Mouse (Mus musculus) gastrocnemius, adult 18-20 months (tissue): ENCODE measurements at regions not wholly inside any gene's neighbourhood (a gene's known extent, or its start where the extent isn't known, plus 50 kb on each side); places are given as distances from the start of the nearest gene placed in this dataset.

ENCODE experiments used
- DNase-seq: peaks from one replicate; pipeline ENCODE4 v3.0.0; 2021; ENCODE audit warnings: low spot score

DNA sequence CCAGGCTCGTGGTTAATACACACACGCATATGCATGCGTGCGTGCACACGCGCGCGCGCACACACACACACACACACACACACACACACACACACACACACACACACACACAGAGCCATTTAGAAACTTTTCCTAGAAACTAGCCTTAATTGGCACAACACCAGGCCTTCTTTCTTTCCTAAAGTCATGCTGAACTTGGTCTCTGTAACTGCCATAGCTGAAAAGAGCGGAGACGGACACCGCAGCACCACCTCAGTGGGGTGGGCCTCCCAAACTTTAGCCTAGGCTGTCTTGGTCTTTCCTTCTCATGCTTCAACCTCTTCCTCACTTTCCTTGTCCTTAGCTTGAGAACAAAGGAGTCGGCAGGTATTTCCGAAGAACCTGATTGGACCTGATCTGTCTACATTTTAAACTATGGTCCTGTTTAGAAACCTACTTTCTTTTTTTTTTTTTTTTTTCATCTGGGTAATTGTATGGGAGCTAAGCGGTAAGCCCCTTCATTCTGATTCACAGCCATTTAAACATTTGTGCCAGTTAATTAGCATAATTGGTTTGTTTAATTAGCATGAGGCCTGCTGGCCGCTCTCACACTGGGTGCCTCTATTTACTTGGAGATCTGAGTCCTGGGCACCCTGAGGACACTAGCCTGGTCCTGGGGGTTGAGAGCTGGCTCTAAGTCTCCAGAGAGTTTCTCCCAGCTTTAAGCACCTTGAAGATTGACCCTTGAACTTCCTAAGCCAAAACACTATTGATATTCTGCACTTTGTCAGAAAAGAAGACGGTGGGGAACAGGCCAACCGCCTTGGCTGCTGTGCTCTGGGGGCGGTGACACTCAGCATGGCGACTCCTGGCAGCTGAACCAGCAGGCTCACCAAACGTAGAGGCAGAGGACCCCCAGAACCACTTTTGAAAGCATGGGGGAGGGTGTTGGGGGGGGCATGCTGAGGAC is 269.7 kb upstream of the Irx3 start:
- no peak for DNase-seq

DNA sequence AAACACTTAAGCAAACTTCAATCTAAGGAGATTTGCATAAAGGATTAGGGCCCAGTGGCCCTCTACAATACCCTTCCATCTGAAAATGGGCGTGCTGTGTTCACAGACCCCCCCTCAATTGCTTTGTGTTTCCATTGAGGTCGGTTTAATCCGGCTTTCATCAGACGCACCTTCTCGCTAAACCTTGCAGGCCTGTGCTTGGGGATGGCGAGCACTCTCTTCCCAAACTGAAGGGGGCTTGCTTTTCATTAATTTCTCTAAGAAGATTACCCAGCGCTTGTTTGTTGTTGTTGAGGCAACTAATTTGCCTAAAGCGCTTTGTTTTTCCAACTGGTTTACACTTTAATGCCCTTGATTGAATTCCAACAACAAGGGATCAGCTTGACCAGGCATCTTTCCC is 268.8 kb upstream of the Irx3 start:
- no peak for DNase-seq

DNA sequence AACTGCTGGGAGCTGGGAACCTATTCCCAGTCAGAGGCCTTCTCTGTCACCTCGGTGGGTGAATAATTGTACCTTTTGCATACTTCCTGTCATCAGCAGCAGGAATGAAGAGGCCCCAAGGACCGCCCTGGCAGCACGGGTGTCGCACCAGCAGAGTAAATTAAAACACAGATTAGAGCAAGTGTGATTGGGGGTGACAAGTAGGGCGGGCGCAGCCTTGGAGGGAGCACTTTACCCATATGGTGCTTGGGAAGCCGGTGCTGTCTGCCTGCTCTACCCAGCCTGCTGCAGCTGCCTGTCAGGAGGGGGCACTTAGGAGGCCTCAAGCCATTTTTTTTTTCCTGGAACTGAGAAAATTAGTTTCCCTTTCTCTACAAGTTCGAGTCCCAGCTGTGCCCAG is 264.6 kb upstream of the Irx3 start:
- no peak for DNase-seq

DNA sequence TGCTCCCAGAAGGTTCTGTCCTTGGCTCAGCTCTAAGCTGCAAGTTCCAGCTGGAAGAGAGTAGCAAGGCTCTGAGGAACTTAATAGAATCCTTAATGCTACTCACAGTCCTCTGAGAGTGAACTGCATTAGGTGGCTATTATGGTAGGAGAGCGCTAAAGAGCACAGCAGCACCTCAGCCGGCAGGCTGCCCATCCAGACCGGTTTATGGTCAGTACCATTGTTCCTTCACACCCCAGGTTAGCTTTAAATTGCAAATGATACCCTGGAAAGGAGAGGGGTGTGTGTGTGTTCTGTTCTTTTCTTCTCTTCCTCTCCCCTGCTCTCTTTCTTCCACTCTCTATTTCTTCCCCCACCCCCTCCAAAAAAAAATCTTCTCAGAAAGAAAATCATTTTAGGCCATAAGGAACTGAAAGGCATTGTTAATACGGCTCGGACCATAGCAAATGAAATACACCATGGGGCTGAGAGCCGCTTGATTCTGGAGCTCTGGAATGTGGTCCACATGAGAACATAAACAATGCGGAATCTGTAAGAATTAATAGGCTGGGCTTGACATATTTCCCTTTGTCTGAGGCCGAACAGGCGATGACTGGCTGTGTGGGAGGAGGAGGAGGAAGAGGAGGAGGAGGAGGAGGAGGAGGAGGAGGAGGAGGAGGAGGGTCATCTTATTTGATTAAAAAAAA is 263.8 kb upstream of the Irx3 start:
- no peak for DNase-seq

DNA sequence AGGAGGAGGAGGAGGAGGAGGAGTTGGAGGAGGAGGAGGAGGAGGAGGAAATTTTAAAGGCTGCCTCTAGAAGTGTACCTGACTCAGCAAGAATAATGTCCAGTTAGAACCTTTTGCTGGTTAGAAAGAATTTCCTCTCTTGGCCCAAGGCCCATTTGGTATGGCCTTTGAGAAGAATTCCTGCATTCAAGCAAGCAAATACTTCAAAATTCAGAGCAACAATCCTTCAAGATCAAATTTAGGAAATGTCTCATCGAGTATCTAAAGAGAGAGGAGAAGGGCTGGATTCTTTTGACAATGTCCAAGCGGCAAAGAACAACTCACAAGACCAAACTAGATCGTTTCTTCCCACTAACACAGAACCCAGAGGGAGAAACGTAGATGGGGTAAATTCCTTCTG is 263.1 kb upstream of the Irx3 start:
- DNase-seq, result no peak

DNA sequence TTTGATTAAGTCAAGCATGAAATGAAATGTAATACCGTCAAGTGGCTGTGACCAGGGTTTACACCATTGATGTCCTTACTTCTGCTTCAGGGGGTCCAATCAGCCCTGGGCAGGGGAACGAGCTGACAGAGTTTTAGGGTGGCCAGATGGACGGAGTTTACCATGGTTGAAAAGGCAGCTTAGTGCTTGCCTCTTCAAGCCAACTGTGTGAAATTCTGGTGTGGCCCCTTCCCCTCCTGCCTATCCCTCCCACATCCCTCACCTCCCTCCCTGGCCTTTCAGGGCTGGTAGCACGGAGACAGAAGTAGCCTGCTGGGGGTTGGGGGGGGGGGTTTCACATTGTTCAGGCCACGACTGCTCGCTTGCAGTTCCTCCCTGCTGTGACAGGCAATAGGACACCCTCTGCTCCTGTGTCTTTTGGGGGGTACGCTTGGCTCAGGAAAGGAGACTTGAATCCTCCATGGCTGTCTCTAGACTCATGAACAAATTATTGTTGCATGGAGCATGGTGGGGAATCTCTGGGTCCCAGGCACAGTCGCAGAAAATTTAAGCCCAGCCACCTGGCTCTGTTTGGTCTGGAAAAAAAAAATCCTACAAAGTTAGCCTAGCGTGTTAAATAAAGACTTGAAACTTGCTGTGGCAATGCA is 262.4 kb upstream of the Irx3 start:
- no peak for DNase-seq

DNA sequence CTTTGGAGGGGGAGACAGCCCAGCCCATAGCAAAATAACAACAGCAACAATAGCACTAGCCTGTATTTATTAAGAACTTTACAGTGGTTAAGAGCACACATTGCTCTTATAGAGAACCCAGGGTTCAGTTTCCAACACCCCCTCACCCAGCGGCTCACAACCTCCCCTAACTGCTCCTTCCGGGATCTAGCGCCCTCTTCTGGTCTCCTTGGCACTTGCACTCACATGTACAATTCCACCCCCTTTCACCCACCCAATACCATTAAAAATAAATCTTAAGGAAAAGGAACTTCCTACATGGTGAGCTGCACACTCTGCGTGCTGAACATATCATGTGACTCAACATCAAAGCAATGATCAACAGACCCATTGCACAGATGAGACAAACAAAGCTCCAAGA is 261.5 kb upstream of the Irx3 start:
- DNase-seq, result no peak

DNA sequence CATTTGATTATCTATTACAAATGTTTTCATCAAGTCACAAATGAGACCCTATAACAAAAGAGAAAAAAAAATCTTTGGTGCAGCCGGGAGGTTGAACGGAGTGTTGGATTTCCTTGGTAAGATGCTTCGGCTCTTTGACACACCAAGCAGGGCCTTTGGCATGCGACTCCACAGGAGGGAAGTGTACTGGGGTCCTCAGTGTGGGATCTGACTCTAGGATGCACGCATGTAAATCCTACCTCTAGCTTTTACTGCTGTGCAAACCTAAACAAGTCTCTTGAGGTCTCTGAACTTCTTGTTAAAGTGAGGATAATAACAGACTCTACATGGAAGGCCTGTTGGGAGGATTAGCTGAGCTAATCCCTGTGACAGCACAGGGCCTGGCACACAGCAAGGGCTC is 257.6 kb upstream of the Irx3 start:
- no peak for DNase-seq

DNA sequence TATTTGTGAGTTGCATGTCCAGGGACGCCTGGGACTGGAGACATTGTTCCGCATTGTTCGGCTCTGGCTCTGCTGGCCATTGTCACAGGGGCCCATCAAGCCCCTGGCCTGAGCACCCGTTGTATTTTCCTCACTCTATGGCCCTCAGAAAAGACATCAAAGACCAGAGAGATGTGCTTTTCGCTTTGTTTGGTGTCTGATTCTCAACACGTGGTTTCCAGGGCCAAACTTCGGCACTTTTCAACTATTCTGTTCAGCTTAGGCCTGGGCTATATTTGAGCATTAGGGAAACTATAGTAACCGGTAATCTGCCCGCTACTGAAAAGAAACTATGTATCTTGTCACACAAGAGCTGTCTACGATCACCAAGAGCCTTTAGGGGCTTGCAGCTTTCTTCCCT is 257.1 kb upstream of the Irx3 start:
- DNase-seq, result no peak

DNA sequence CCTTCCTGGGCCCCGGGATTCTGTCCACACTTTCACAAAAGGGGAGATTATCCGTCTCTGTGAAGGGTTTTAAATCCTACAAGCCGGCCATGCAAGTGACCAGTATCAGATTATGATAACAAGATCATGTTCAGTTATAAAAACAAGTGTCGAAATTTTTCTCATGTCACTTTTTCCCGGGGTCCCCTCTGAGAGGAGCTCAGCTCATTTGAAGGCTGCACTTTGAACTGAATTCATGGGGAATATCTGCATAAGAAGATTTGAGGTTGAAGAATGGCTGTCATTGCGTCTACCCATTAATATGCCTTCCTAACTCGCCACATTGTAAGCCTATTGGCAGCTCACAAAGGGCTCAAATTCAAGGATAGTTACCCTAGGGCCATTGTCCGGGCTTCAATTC is 256.0 kb upstream of the Irx3 start:
- DNase-seq, result no peak

DNA sequence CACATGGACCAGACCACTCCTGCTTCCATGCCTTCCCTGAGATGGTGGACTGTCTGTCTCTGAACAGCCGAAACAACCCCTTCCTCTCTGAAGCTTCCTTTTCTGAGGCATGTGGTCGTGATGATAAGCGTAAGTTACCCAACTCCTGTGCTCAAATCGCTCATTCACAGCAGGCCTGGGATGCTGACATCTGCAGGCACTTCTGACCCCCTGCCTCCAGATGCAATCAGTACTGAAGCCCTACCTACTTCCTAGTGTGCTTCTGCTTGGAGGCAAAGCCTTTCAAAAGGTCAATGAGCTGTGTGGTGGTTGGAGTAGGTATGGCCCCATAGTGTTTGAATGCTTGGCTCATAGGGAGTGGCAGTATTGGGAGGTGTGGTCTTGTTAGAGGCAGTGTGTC is 253.7 kb upstream of the Irx3 start:
- no peak for DNase-seq

DNA sequence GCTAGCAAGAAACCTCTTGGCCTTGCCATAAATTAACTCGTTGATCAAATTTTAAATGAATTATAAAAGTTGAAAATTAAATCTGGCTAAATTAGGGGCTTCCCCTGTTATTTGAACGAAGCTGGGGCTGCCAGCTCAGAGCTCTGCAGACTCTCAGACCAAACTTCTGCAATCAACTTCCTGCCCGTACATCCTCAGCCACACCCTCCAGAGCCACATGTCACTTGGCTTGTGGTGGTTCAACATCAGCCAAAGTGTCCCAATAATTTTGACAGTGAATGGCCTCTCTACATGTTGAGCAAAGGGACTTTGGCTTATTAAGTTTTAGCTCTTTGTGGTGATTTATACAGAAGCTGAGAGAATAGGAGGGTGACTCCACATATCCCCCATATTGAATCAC is 242.8 kb upstream of the Irx3 start:
- DNase-seq, result no peak

DNA sequence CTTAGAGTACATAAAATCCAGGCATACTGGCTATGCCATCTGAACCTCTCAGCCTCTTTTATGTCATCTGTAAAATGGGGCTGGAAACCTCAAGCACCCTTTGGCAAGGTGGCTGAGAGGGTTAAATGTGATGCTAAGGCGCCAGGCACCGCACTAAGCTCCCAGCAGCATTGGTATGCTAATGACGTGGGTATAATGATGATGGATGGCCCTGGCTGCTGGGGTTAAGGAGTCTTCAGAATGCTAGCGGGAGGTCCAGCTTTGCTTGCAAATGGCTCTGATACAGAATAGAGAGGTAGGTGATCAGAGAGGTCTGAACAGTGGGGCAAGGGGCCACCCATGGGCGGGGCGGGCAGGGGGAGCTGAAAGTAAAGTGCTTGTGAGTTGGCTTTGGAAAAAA is 241.1 kb upstream of the Irx3 start:
- no peak for DNase-seq

DNA sequence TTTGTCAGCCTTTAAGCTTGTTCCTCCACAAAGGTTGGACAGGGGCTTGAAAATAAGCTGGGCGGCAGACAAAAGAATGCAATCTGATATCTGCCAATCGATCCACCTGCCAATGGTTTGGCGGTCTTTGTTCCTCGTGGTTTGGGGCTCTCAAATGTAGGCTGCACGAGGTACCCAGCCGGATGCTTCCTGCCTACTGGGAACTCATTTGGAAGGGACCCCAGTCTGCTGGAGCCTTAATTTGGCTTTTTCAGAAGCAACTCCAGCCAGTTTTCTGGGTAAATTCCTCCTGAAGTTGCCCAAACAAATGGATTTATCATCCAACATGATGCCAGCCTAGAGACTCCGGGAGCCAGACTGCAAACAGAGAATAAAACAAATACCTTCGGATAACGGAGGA is 228.1 kb upstream of the Irx3 start:
- DNase-seq, result no peak

DNA sequence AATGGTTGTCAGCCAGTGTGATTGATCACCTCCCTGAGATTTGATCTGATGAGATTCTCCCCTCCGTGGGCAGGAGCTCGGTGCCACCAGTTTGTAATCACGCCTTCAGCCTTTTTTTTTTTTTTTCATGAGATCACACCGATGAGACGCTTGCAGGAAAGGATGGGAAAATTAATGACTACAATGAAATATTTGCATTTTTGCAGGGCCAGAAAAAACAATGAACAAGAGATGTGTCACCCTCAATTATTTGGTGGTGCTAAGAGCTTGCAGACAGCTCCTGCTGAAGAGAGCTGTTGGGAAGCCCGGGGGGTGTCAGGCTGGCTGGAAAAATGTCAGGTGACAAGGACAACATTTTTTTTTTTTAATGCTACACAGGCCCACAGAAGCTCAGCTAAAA is 227.6 kb upstream of the Irx3 start:
- no peak for DNase-seq

DNA sequence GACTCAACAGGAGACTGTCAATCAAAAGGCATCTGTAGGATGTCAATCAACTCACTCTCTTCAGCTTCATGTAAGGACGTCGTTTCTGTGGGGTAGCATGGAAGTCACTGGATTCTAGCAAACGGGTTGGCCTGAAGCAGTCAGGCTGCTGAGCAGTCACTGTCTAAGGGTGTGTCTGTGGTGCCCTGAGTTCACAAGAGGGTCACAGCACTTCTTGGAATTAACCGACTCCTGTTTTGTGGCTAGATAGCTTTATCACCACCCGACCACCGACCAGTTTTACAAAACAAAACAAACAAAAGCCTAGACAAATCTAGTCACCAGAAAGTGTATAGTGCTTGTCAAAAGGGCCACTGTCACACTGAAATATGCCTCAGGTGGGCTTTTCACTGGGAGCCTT is 226.4 kb upstream of the Irx3 start:
- no peak for DNase-seq

DNA sequence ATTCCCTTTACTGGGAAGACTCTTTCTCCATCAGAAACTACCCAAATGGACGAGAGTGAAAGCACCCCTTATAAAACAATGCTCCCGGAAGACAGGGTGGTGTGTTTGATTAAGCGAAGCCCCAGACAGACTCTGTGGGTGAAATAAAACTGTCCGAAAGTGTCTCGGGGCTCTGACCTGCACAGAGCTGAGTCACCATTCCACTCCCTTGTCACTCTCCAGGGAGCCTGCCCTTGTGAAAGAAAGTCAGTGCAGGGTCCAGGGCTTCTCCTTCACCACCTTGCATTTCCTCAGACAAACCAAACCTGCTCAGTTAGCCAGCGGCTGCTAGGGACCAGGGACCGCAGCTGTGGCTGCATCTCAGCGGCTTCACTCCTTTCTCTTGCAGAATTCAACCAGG is 222.3 kb upstream of the Irx3 start:
- no peak for DNase-seq

DNA sequence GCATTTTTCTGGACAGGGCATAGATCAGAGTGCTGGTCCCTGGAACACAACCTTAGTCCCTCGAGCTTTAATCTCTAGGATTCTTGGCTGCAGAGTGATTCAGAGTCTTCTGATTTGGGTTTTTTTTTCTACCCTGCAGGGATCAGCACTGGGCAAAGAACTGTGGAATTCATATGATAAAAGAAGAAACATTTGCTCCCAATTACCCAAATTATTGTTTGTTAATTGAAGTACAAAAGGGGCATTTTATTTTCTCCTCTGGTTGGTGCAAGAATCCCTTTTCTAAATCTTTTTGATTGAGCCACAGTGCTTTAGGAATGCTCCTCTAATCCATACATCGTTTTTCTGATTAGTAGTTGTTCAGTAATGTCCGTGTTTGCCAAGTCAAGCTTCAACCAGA is 219.7 kb upstream of the Irx3 start:
- DNase-seq, result no peak

DNA sequence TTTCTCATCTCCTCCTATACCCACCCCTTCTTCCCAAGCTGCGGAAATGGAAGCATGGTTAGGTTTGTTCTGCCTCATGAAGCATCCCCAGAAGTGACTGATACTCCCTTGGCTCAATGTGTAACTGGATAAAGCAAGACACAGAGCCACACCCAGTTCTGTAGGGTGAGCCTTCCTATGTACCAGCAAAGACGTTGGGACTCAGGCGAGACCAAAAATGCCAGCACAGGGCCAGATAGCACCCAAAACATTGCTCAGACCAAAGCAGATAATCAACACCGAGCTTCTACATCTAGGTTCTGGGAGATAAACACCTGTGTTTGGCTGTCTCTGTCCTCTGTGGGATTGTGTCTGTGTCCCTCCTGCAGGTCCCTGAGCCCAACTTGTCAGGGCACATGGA is 212.8 kb upstream of the Irx3 start:
- DNase-seq, result no peak

DNA sequence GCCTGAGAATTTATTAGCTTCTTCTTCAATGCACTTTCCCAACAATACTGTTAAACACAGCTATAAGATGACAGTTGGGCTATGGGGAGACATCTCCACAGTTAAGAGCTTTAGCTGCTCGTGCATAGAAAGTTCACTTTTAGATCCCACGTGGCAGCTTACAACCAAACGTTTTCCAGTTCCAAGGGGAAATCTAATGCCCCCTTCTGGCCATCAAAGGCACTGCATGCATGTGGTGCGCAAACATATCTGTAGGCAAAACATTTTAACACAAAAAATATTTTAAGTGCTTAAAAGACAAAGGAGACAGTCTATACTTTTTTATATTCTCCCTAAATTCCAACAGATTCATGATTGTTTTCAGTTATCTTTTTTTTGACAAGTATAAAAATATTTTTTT is 211.3 kb upstream of the Irx3 start:
- no peak for DNase-seq

DNA sequence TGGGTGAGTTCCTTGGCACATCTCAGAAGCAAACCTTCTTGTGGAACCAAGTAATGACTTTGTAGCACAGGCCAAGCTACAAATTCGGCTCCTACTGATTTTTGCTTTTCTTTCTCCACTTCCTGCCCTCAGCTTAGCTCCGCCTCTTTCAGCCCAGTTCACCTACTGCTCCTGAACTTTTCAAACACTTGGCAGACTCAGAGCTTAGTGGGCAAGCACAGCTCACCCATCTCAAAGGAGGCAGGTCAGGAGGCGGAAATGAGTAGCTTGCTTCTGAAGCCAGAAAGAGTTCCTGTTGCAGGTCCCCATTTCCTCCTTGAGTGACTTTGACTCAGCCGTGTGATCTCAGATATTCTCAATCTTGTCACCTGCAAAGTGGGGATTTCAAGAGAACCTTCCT is 208.5 kb upstream of the Irx3 start:
- DNase-seq, result no peak
